Mouse (Mus musculus) MEL (cell line): ENCODE results near the gene Cfap157. TPM values are rescaled to one million over a fixed set of nuclear protein-coding genes. Genes with fewer than 3 reads are reported as not detected.

Experiments
- DNase-seq: peaks from one replicate; pipeline ENCODE4 v3.0.0; 2011; ENCODE audit warnings: low read depth, low spot score
- H3K27ac ChIP-seq: 2 replicates; pipeline ENCODE4 v1.5.1; 2012; ENCODE audit warnings: low read depth, mild to moderate bottlenecking, control low read depth, low read length, moderate library complexity; ENCODE audit not compliant: control insufficient read depth
- H3K27me3 ChIP-seq, 2 experiments: fragments of 150-350 bp in 1 of 2; sonication (generic) in 1 of 2; 2 replicates each; pipeline ENCODE4 v1.6.1; 2012; ENCODE audit warnings: low read length in 2 of 2, mild to moderate bottlenecking in 2 of 2, improper control_type of control experiment in 1 of 2, moderate library complexity in 1 of 2; ENCODE audit not compliant: insufficient read depth in 2 of 2, control insufficient read depth in 1 of 2
- H3K36me3 ChIP-seq, 2 experiments: 2 replicates each; pipeline ENCODE4 v1.6.1; 2012 to 2014; ENCODE audit warnings: low read length in 2 of 2, improper control_type of control experiment in 1 of 2, inconsistent platforms in 1 of 2, mild to moderate bottlenecking in 1 of 2; ENCODE audit not compliant: insufficient read depth in 2 of 2, control insufficient read depth in 1 of 2
- H3K4me1 ChIP-seq, 2 experiments: fragments of 150-350 bp in 1 of 2; sonication (generic) in 1 of 2; 2 replicates each; pipeline ENCODE4 v1.6.1; 2012; ENCODE audit warnings: low read length in 2 of 2, improper control_type of control experiment in 1 of 2, mild to moderate bottlenecking in 1 of 2; ENCODE audit not compliant: insufficient read depth in 2 of 2, control insufficient read depth in 1 of 2
- H3K4me3 ChIP-seq, 2 experiments: fragments of 150-350 bp in 1 of 2; sonication (generic) in 1 of 2; 2 replicates each; pipeline ENCODE4 v1.5.1; 2012; ENCODE audit warnings: low read depth in 2 of 2, low read length in 2 of 2, mild to moderate bottlenecking in 2 of 2, moderate library complexity in 2 of 2, control low read depth in 1 of 2, improper control_type of control experiment in 1 of 2; ENCODE audit not compliant: control insufficient read depth in 1 of 2, insufficient read depth in 1 of 2
- H3K79me2 ChIP-seq: 2 replicates; pipeline ENCODE4 v1.6.1; 2012; ENCODE audit warnings: mild to moderate bottlenecking, low read length, moderate library complexity; ENCODE audit not compliant: control insufficient read depth, poor library complexity, insufficient read depth
- H3K9ac ChIP-seq: 2 replicates; pipeline ENCODE4 v1.6.1; 2012; ENCODE audit warnings: low read depth, mild to moderate bottlenecking, control low read depth, low read length, moderate library complexity; ENCODE audit not compliant: control insufficient read depth, poor library complexity, severe bottlenecking
- H3K9me3 ChIP-seq: fragments of 150-350 bp; sonication (generic); replicated peaks from 2 replicates; pipeline ENCODE4 v1.6.1; 2012; ENCODE audit warnings: mild to moderate bottlenecking, low read length, improper control_type of control experiment, moderate library complexity; ENCODE audit not compliant: insufficient read depth
- BHLHE40 ChIP-seq: IDR thresholded peaks from 2 replicates; pipeline ENCODE4 v1.6.1; 2012; ENCODE audit warnings: low read depth, mild to moderate bottlenecking, inconsistent platforms, low read length, improper control_type of control experiment, borderline replicate concordance
- CHD1 ChIP-seq: IDR thresholded peaks from 2 replicates; pipeline ENCODE4 v1.6.1; 2012; ENCODE audit warnings: low read depth, mild to moderate bottlenecking, inconsistent platforms, low read length, improper control_type of control experiment
- CTCF ChIP-seq, 3 experiments: IDR thresholded peaks in 2 of 3; conservative IDR thresholded peaks in 1 of 3; 2 replicates each; pipeline ENCODE4 v1.5.1; 2011 to 2012; ENCODE audit warnings: low read length in 3 of 3, low read depth in 2 of 3, mild to moderate bottlenecking in 2 of 3, improper control_type of control experiment in 1 of 3, inconsistent platforms in 1 of 3, mixed read lengths in 1 of 3, moderate library complexity in 1 of 3; ENCODE audit not compliant: control insufficient read depth in 1 of 3, insufficient read depth in 1 of 3, poor library complexity in 1 of 3, severe bottlenecking in 1 of 3
- E2F4 ChIP-seq: IDR thresholded peaks from 2 replicates; pipeline ENCODE4 v1.6.1; 2011; ENCODE audit warnings: low read depth, low read length, improper control_type of control experiment, borderline replicate concordance
- ELF1 ChIP-seq: IDR thresholded peaks from 2 replicates; pipeline ENCODE4 v1.6.1; 2014; ENCODE audit warnings: low read depth, mild to moderate bottlenecking, inconsistent platforms, low read length, improper control_type of control experiment, moderate library complexity
- GABPA ChIP-seq: IDR thresholded peaks from 2 replicates; pipeline ENCODE4 v1.6.1; 2012; ENCODE audit warnings: low read depth, mild to moderate bottlenecking, inconsistent platforms, low read length, improper control_type of control experiment, moderate library complexity
- KAT2A ChIP-seq: conservative IDR thresholded peaks from 2 replicates; pipeline ENCODE4 v1.6.1; 2012; ENCODE audit warnings: low read depth, low read length, improper control_type of control experiment, inconsistent platforms
- MAFK ChIP-seq: IDR thresholded peaks from 2 replicates; pipeline ENCODE4 v1.6.1; 2011; ENCODE audit warnings: low read depth, mild to moderate bottlenecking, low read length, improper control_type of control experiment, borderline replicate concordance
- MYB ChIP-seq: IDR thresholded peaks from 2 replicates; pipeline ENCODE4 v1.6.1; 2011; ENCODE audit warnings: mild to moderate bottlenecking, low read depth, low read length, improper control_type of control experiment
- POLR2A ChIP-seq, 2 experiments: IDR thresholded peaks; 2 replicates each; pipeline ENCODE4 v1.6.1; 2011 to 2012; ENCODE audit warnings: low read length in 2 of 2, mild to moderate bottlenecking in 2 of 2, control low read depth in 1 of 2, improper control_type of control experiment in 1 of 2, low read depth in 1 of 2, moderate library complexity in 1 of 2; ENCODE audit not compliant: control insufficient read depth in 1 of 2, insufficient read depth in 1 of 2, poor library complexity in 1 of 2
- POLR2AphosphoS2 ChIP-seq: IDR thresholded peaks from 2 replicates; pipeline ENCODE4 v1.6.1; 2011; ENCODE audit warnings: low read length, improper control_type of control experiment
- POLR2AphosphoS5 ChIP-seq: IDR thresholded peaks from 2 replicates; pipeline ENCODE4 v1.6.1; 2012; ENCODE audit warnings: low read depth, borderline replicate concordance, mild to moderate bottlenecking, inconsistent platforms, low read length, moderate library complexity, mixed read lengths
- SIN3A ChIP-seq: IDR thresholded peaks from 2 replicates; pipeline ENCODE4 v1.6.1; 2012; ENCODE audit warnings: low read length, improper control_type of control experiment, inconsistent platforms
- ZC3H11A ChIP-seq: IDR thresholded peaks from 2 replicates; pipeline ENCODE4 v1.6.1; 2012; ENCODE audit warnings: low read depth, mild to moderate bottlenecking, inconsistent platforms, low read length, improper control_type of control experiment
- ZKSCAN1 ChIP-seq: IDR thresholded peaks from 2 replicates; pipeline ENCODE4 v1.6.1; 2012; ENCODE audit warnings: low read depth, mild to moderate bottlenecking, inconsistent platforms, low read length, improper control_type of control experiment, moderate library complexity
- ZNF384 ChIP-seq: IDR thresholded peaks from 2 replicates; pipeline ENCODE4 v1.6.1; 2012; ENCODE audit warnings: low read depth, mild to moderate bottlenecking, inconsistent platforms, low read length, improper control_type of control experiment
- polyA plus RNA-seq, 2 experiments: library from polyadenylated mRNA; stranded (reverse) in 1 of 2; unstranded in 1 of 2; fragments of >175 nt in 1 of 2; fragments of >200 nt in 1 of 2; gene quantifications; 2 replicates each; pipeline versions ENCODE4 v1.2.1 to v1.2.4; 2012; ENCODE audit warnings: low replicate concordance in 2 of 2, low read depth in 1 of 2; ENCODE audit not compliant: insufficient read length in 2 of 2, insufficient read depth in 1 of 2, missing spikeins in 1 of 2
- total RNA-seq: library from RNA; depleted of rRNA; stranded (reverse); fragments of 300-350 nt; gene quantifications from 2 replicates; pipeline ENCODE4 v1.2.3, GENCODE M21; 2012

The Cfap157 gene
- total and polyA plus RNA-seq, 3 experiments: 0.12 to 2.3 TPM; not detected in 1

- H3K36me3 ChIP-seq: no peaks in the 10 kb centered on the region
- H3K4me1 ChIP-seq: no peaks in the 10 kb centered on the region
- no peaks in the 10 kb centered on the region for H3K9me3 ChIP-seq
- peaks cover 0 to 3% of the 10 kb centered on the region in 2 experiments; a peak in 1 of 4 replicates for H3K27me3 ChIP-seq
- DNase-seq: no peak
- no peak overlapping the region for H3K4me3 ChIP-seq
- no peak for TF ChIP-seq ZKSCAN1
- no peak overlapping the region for H3K9ac ChIP-seq
- H3K79me2 ChIP-seq: no peaks in the 10 kb centered on the region
- H3K27ac ChIP-seq: no peak overlapping the region
Observed at GRCm38 (mm10) chr2:32742173-32742531, 42.1 kb downstream of the Cfap157 start.

- DNase-seq: no peak
- no peak for TF ChIP-seq MAFK
- TF ChIP-seq POLR2A (IDR thresholded peaks at IDR 0.05; ENCODE audit: control insufficient read depth in 1 of 2, insufficient read depth in 1 of 2, low read depth in 1 of 2, low read length in 2 of 2, poor library complexity in 1 of 2): 0 out of 4 replicates have a peak, but pooled peaks of 1 of the 2 experiments have one; percentile 21
- H3K27me3 ChIP-seq: peaks cover 0 to 3% of the 10 kb centered on the region in 2 experiments; a peak in 1 of 4 replicates
- H3K27ac ChIP-seq: no peak overlapping the region
- H3K9ac ChIP-seq: no peak overlapping the region
- H3K4me1 ChIP-seq: no peaks in the 10 kb centered on the region
- no peaks in the 10 kb centered on the region for H3K36me3 ChIP-seq
- no peak overlapping the region for H3K4me3 ChIP-seq
- H3K79me2 ChIP-seq: no peaks in the 10 kb centered on the region
- H3K9me3 ChIP-seq: no peaks in the 10 kb centered on the region
Observed at GRCm38 (mm10) chr2:32741273-32742172, 42.7 kb downstream of the Cfap157 start.

- no peak for TF ChIP-seq CTCF (IDR thresholded peaks at IDR 0.05 in 2 of 3, conservative IDR thresholded peaks at IDR 0.05 in 1 of 3; ENCODE audit: control insufficient read depth in 1 of 3, insufficient read depth in 1 of 3, low read depth in 2 of 3, low read length in 3 of 3, poor library complexity in 1 of 3, severe bottlenecking in 1 of 3)
- TF ChIP-seq SIN3A: no peak
- no peak for TF ChIP-seq ZNF384
- TF ChIP-seq POLR2AphosphoS2: no peak
- TF ChIP-seq E2F4: no peak
- TF ChIP-seq POLR2AphosphoS5: no peak
- no peak for TF ChIP-seq GABPA
- no peak for TF ChIP-seq ZC3H11A
- TF ChIP-seq BHLHE40: no peak
- no peak for TF ChIP-seq MYB
- TF ChIP-seq ELF1: no peak
- no peak for TF ChIP-seq CHD1
- no peak for TF ChIP-seq KAT2A
- TF ChIP-seq, all 39 proteins: peak for 0
- Histone ChIP-seq H3K9ac (no peak within 1 kb of the TSS), H3K79me2 (no peaks in the 10 kb centered on the region), H3K36me3 (no peaks in the 10 kb centered on the region), H3K4me1 (no peaks in the 10 kb centered on the region), H3K9me3 (no peaks in the 10 kb centered on the region), H3K27ac (no peak within 1 kb of the TSS), H3K4me3 (no peak within 1 kb of the TSS), H3K27me3 (peaks cover 0 to 3% of the 10 kb centered on the region in 2 experiments; a peak in 1 of 4 replicates)
- no peak for DNase-seq
Observed at GRCm38 (mm10) chr2:32740916-32741272, 43.3 kb downstream of the Cfap157 start, which contains the start of gene 6330409D20Rik. Gene 6330409D20Rik, minus strand, starts transcription at chr2:32741016.
